Mouse (Mus musculus): ENCODE measurements around the gene Tmem210.

The Tmem210 gene

DNA sequence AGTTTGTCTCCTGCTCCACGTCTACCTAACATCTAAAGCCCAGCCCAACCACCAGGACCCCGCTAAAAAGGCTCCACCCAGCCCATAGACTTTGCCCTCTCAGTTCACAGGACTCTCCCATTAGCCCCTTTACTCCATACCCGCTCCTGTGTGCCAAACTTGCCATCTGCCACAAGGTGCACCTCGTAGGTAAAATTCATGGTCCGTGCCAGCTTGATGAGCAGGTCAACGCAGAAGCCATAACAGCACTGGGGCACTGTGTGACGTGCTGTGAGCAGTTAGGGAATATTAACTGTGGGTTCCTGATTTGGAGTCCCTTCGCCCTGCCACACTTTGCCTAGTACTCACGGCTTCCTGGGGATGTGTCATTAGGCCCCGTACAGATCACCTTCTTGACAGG, 10.1 kb downstream of the Tmem210 start:
- no peak for DNase-seq

DNA sequence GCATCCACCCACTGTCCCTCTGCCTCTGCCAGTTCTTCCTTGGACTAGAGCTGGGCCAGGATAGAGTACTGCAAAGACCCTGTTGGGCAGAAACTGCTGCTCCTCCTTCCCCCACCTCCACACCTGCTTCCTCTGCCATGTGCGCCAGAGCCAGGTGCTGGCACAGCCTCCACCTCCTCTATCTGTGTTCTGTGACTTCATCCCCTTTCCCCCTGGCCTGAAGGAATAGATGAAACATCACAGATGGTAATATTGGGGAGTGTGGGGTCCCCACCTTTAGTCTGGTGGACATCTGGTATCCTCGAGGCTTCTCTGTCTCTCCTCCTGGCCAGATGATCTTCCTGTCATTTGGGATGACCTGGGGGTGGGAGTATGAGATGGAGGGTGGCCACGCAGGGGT, 15.5 kb downstream of the Tmem210 start:
- no peak for DNase-seq

DNA sequence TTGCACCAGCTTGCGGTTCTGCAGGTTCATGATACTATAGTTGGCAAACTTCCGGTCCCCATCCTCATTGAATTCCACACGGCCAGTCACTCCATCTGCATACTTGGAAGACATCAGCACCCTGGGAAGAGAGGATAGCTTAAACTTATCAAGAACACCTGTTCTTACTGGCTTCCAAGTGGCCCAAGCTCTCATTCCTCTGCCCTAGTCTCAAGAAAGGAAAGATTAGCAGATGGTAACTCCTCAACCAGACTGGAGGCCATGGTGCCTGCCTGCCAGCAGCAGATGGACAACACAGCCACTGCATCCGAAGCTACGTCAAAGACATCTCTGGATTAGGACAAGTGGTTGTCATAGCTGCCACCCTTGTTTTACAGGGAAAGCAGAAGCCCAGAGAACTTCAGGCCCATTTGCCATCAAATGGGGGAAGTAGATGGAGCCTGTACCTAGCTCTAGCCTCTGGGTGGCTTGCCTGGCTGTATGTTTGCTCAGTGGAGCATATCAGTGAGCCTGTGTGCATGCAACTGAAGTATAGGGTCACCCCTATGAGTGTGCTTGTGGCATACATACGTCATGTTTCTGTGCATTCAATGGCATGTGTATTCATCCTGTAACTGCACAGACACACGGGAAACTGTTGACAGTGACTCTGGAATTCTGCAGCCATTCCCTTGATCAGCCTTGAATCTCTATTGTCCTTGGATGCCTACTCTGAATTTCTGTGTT, 16.1 kb downstream of the Tmem210 start:
- no peak for DNase-seq

DNA sequence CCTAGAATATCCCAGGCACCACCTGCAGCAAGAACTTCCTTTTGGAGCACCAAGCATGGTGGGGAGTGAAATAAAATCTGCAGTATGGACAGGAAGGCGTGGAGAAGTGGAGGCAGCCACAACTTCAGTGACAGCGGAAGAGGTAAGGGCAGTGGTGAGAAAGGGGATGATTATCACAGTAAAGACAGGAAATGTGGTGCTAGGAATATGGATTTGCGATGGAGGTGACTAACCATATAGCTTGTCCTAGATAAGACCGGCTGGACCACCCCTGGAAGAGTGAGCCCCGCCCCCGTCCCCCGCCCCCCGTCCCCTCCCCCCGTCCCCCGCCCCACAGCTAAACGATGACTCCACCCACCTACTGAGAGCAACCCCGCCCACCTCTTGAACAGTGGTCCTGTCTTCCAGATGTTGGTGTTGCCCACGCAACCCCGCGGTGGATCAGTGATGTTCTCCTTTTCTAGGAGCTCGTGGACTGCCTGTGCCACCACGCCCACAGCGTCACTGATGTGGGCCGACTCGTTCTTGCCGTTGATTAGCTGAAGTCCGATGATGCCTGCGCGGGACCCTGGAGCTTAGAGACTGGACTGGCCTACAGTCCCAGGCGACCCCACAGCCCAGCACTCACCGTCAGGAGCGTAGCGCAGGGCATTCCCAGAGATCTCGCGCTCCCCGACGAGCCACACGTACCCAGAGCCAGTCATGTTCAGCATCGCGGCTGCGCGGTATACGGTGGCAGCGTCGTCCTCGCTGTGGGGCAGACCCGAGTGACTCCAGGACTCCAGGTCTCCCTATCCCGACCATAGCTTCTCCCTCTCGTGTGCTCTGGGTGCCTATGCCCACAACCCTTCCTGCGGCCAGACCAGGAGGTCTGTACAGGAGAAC, 17.0 kb downstream of the Tmem210 start:
- DNase-seq = no peak

DNA sequence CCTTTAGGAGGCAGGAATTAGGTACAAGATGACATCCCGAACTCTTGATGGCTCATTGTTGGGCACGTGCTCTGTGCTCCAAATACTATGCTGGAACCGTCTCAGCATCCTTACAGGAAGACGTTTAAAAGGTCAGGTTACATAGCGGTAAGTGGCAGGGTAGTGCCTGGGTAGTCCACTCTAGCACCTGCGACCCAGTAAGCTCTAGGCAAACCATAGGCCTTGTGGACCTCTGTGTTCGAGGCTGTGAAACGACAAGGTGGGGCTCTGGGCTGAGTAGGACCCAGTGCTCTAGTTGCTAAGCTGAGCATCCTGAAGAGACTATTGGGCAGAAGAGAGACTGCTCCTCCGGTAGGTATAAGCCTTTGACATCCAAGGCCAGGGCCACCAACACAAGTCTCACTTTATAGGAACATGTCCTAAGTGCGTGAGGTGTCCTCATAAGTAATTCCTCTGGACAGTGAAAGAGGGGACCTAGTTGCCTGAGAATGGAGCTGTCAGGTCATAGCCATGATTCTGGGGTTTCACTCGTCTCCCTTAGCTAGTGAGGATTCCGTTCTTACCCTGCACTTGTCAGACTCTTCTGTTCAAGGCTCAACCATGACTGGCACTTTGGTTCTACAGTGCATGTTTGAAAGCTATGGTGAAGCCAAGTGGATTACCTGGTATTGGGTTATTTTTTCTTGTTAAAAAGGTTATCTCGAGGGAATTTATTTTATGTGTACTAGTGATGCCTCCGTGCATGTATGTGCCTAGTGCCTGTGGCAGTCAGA, 17.8 kb downstream of the Tmem210 start:
- DNase-seq = no peak

DNA sequence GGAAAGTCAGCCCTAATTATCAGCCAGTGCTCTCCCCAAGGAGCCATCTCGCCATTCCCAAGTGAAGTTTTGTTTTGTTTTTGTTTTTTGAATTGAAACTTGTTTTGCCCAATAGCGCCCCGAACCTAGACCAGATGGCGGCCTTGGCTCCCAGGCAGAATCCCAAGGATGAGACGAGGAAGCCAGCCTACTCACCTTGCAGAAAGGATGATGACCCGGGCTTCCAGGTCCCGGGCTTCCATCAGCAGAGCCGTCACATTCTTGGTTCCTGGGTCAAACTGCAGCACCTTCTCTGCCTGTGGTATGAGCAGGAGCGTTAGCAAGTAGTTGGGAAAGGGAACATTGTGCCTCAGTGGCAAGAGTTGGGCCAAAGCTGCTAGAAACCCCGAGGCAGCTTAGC, 22.2 kb downstream of the Tmem210 start:
- DNase-seq = no peak

DNA sequence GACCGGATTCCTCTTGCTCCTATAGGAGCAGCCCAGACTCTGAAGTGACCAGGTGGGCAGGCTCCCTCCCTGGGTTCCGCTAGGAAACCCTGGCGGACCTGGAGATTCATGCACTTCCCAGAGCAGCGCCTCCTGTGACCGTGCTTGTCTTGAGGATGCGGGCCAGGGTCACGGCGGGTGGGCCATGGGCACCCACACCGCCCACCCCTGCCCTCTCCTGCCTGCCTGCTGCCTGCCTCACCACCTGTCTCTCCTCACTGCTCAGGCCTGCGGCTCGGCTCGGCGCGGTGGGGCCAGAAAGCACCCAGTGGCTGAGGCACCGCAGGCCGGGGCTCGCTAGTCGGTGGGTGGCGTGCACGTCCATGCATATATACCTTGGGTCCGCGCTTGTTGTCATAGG, 23.0 kb downstream of the Tmem210 start:
- DNase-seq = no peak

DNA sequence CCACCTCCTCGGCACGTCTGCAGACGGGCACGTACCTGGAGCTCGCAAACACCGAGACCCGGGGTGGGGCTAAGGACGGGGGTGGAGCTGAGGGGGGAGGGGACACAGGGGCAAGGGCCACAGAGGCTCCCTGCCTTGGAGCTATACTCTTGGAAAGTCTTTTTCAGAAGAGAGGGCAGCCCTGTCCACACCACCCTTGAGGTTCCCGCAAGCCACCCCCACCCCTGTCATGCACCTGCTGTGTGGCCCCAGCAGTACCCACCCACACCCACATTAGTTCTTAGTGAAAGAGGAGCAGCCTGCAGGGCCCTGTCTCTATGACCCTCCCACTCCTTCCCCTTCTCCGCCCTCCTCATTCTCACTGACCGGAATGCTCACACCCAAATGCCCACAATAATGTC, 23.5 kb downstream of the Tmem210 start:
- no peak for DNase-seq

DNA sequence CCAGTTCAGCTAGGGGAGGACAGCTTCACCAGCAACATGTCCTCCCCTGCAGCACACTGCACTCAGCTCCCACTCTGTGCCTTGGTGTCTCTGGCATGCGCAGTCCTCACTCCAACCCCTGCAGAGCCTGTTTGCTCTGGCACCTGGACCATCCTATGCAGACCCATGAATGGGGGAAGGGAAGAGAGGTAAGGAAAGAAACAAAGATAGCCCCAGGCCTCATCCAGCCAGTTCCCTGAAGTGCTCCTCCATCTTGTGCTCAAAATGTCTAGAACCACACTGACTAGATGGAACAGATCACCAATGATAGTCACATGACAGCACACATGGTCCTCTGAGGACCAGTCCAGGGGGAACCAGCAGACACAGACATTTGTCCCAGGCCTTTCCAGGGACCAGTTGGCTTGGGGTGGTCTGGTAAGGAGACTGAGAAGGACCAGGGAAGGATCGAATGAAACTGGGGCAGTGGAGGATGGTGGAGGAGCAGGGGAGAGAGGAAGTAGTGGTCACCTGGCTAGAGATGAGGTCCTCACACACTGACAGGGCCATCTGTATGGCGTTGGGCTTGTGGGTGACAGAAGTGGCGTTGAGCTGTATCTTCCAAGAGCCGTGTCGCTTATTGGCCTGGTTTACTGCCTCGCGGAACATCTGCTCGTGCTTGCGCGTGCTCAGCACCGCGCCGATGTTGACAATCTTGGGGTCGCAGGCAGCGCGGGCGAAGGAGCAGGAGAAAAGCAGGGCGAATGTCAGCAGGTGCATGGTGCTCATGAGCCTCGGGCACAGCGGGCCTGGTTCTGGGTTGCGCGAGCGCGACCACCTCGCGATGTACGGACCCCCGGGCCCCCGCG, 30.4 kb downstream of the Tmem210 start:
- no peak for DNase-seq

DNA sequence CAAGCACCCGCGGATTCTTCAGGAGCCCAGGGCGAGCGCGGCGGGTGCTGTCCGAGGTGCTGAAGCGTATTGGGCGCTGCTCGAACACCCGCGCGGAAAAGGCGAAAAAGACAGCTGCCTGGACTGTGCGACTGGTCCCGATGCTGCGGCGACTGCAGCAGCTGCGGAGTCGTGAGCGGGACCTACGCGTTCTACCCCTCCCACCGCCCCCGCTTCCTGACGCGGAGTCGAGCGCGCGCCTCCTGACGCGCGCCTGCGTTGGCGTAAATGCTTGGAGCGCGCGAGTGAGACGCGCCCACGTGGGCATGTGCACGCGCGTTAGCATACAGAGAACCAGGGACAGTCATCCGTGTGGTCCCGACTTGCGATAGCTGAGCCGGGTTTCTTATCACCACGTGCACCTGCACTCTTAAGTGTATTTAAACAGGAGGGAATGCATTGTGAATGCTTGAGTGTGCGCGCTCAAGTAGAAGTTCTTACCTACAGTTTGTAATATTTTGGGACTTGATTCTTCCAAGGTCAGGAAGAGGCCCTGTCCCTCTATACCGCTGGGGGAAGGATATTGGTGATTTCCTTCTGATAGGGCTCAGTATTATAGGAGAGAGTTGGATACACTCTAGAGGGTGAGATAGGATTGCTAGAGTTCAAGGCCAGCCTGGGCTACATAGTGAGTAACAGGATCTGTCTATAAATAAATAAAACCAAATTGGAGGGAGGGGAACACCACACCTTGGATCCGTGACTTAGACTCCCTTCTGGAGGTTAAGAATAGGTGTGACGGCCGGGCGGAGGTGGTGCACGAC, 31.2 kb downstream of the Tmem210 start, which contains the start of gene Grin1:
Gene Grin1 (minus strand): TSS at position 217 of the 803 bp plus-strand sequence.
- peak in 1 of 2 experiments; percentile 52 for DNase-seq

DNA sequence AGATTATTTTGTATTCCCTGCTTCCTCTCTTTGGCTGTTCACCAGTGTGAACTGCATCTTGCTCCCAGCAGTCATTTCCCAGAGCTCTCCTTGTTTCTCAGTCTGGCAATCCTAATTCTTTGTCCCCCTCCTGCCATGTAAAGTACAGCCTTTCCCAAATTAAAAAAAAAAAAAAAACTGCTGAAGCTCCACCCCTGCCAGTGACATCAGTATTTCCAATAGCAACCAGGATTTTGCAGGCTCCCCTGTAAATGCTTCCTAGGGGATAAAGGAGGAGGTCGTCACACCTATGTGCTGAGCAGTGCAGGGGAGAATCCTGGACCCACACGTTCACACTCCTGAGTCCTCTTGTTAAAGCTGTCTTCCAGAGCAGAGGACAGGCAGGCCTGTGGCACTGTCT, 32.1 kb downstream of the Tmem210 start:
- no peak for DNase-seq

DNA sequence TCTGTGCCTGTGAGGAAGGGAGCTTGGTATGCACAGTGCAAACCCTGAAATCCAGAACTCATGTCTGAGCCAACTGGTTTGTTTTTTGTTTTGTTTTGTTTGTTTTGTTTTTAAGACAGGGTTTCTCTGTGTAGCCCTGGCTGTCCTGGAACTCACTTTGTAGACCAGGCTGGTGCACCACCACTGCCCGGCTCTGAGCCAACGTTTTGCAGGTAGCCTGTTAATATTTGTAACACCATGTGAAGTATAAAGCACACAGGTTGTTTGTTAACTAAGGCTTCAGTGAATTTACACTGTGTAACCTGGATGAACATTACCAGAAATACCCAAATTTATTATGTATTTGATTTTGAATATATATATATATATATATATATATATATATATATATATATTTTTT, 38.1 kb downstream of the Tmem210 start:
- DNase-seq = peak in 1 of 2 experiments; percentile 37

DNA sequence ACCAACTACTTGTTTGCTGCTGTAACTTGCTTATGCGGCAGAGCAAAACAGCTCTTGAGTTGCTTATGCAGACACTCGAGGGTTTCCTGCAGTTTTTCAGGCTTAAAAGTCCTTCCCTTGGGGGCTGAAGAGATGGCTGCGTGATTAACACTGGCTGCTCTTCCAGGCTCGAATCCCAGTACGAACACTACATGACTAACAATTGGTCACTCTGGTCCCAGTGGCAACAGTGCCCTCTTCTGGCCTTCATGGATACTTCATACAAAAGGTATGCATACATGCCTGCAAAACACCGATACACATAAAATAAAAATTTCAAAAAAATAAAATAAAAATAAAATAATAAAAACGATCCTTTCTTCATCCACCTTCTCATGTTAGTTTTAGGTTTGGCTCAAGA, 40.5 kb downstream of the Tmem210 start:
- peak in 1 of 2 experiments; percentile 44 for DNase-seq

DNA sequence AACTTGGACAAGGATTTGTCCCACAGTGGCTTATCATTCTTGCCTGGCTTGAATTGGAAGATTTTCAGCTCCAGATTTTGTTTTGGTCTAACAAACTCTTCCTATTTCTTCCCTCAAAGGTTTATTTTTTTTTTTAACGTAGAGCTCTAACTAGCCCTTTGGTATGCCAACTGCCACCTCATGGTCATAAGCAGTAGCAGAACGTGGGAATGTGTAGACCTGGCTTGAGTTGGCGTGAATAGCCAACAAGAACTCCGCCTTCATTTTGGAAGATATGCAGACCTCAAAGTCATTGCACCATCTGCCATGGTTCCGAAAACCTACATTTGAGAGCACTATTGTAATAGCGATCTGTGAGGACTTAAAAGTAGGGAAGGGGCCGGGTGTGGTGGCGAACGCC, 43.5 kb downstream of the Tmem210 start:
- no peak for DNase-seq

DNA sequence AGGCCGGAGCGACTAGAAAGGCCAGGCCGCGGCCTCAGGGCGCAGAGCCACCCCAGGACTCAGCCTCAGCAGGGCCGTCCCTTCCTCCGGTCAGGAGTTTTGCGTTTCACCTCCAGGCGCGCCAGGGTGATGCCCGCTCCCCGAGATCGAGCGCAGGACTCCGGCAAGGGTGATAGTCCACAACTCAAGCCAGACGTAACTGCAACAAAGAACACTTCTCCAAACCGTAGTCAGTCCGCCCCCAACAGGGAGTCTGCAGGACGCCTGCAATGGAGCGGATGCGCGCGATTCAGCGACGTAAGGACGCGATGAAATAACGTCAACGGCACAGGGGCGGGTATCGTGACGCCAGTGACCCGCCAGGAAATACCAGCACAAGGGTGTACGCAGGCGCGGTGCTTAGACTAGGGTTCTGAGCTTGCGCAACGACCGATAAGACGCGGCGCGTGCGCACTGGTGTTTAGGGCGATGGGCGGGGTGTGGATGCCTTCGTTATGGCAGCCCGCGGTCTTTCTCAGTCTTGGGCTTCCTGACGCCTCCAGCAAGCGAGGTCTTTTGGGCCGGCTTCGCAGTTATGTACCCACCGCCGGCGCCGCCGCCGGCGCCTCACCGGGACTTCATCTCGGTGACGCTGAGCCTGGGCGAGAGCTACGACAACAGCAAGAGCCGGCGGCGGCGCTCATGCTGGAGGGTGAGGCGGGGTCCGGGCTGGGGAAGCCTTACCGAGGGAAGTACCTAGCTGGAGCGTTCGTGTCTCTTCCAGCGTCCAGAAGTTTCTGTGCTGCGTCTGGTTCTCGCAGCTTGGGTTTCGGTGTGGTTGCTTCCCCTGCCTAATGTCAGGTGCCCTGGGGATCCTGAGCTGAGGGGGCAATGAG, 44.6 kb downstream of the Tmem210 start, which contains the start of gene Man1b1:
Gene Man1b1 (plus strand): TSS at position 53 of the 875 bp plus-strand sequence.
- peak; percentile 99 for DNase-seq

DNA sequence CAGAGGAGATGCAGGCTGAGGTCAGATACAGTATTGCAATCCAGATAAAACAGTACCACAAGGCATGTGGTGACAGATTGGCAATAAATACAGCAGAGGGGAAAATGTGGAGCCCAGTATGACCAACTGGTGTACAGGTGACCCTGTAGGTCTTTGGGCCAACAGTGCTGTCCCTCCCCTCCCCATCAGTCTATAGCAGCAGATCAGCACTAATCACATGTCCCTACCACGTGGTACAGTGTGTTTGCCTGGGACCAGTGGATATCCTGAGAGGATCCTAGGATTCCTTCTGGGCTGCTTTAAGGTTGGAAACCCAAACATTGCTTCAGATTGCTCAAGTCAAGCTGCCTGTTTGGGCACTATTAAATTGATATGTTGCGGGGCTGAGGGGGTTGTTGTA, 45.6 kb downstream of the Tmem210 start:
- no peak for DNase-seq

DNA sequence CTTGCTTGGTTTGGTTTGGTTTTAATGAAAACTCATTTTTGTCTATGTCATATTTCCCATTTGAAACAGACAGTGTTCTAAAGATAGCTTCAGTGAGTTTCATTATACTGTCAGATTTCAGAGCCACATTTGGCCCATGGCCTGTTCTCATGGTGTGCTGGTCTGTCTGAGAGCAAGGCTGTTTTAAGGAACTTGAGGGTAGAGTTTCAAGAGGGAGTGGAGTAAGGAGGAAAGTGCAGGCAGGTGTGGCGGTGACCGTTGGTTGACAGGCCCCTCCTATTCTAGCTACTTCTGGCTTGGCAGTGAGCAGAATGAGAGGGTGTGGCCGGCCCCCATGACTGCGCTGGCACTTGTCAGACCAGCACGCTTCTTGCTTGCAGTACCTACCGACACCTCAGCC, 50.4 kb downstream of the Tmem210 start:
- DNase-seq = no peak
